Mouse (Mus musculus): Measurements from ENCODE around the gene Nfyc. TPM values are rescaled to one million over a fixed set of nuclear protein-coding genes. Genes with fewer than 3 reads are reported as not detected.

Gene Nfyc
- polyA plus RNA-seq, 1 experiment from 2014 or later: 123 TPM

DNA sequence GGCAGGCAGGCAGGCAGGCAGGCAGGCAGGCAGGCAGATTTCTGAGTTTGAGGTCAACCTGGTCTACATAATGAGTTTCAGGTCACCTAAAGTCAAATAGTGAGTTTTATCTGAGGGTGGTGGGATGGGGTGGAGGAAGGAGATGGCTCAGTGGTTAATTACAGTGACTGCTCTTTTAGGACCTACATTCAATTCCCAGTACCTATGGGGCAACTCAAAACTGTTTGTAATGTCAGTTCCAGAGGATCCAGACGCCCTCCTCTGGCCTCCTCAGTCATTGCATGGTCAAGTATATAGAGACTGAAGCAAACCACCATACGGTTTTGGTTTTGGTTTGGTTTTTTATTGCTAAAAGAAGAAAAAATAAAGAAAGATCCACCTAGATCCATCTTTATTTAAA is 29.9 kb downstream of the Nfyc start:
- no peak overlapping the region for H3K27ac ChIP-seq (ENCODE audit: low read depth, low read length)
- WGBS: 35% methylated on average over 2 of the region's 2 CpGs
- H3K4me2 ChIP-seq (replicated peaks; ENCODE audit: low read depth, low read length): no peak overlapping the region
- H3K4me3 ChIP-seq (ENCODE audit: low read depth, low read length): no peak overlapping the region
- no peak for DNase-seq (ENCODE audit: low spot score)
- no peak overlapping the region for H3K9ac ChIP-seq (ENCODE audit: low read depth, low read length)
- no peak for ATAC-seq (ENCODE audit: low FRiP score)
- H3K9me3 ChIP-seq (ENCODE audit: control insufficient read depth, low read length): no peaks in the 10 kb centered on the region
- no peaks in the 10 kb centered on the region for H3K27me3 ChIP-seq (ENCODE audit: control insufficient read depth, insufficient read depth, low read length)
- no peaks in the 10 kb centered on the region for H3K36me3 ChIP-seq (ENCODE audit: control insufficient read depth, insufficient read depth, low read length)
- H3K4me1 ChIP-seq (replicated peaks; ENCODE audit: control insufficient read depth, insufficient read depth, low read length): no peaks in the 10 kb centered on the region

- H3K27me3 ChIP-seq (ENCODE audit: control insufficient read depth, insufficient read depth, low read length): no peaks in the 10 kb centered on the region
- no peaks in the 10 kb centered on the region for H3K9me3 ChIP-seq (ENCODE audit: control insufficient read depth, low read length)
- WGBS: 93% methylated on average over 3 of the region's 3 CpGs
- H3K36me3 ChIP-seq (ENCODE audit: control insufficient read depth, insufficient read depth, low read length): no peaks in the 10 kb centered on the region
- H3K9ac ChIP-seq (ENCODE audit: low read depth, low read length): no peak overlapping the region
- DNase-seq (ENCODE audit: low spot score) (no peak), ATAC-seq (ENCODE audit: low FRiP score) (no peak)
- H3K27ac ChIP-seq (ENCODE audit: low read depth, low read length): no peak overlapping the region
- no peak overlapping the region for H3K4me3 ChIP-seq (ENCODE audit: low read depth, low read length)
- no peaks in the 10 kb centered on the region for H3K4me1 ChIP-seq (replicated peaks; ENCODE audit: control insufficient read depth, insufficient read depth, low read length)
- no peak overlapping the region for H3K4me2 ChIP-seq (replicated peaks; ENCODE audit: low read depth, low read length)
Observed at GRCm38 (mm10) chr4:120800691-120801090, 30.7 kb downstream of the Nfyc start.

GRCm38 (mm10) chr4:120799680-120800166 is 31.6 kb downstream of the Nfyc start:
- ATAC-seq (ENCODE audit: low FRiP score) (no peak), DNase-seq (ENCODE audit: low spot score) (no peak)
- no peaks in the 10 kb centered on the region for H3K36me3 ChIP-seq (ENCODE audit: control insufficient read depth, insufficient read depth, low read length)
- H3K9ac ChIP-seq (ENCODE audit: low read depth, low read length): no peak overlapping the region
- no peak overlapping the region for H3K27ac ChIP-seq (ENCODE audit: low read depth, low read length)
- no peak overlapping the region for H3K4me3 ChIP-seq (ENCODE audit: low read depth, low read length)
- H3K4me2 ChIP-seq (replicated peaks; ENCODE audit: low read depth, low read length): no peak overlapping the region
- H3K9me3 ChIP-seq (ENCODE audit: control insufficient read depth, low read length): no peaks in the 10 kb centered on the region
- no peaks in the 10 kb centered on the region for H3K27me3 ChIP-seq (ENCODE audit: control insufficient read depth, insufficient read depth, low read length)
- no peaks in the 10 kb centered on the region for H3K4me1 ChIP-seq (replicated peaks; ENCODE audit: control insufficient read depth, insufficient read depth, low read length)
- 51% methylated on average over 2 of the region's 2 CpGs for WGBS

DNA sequence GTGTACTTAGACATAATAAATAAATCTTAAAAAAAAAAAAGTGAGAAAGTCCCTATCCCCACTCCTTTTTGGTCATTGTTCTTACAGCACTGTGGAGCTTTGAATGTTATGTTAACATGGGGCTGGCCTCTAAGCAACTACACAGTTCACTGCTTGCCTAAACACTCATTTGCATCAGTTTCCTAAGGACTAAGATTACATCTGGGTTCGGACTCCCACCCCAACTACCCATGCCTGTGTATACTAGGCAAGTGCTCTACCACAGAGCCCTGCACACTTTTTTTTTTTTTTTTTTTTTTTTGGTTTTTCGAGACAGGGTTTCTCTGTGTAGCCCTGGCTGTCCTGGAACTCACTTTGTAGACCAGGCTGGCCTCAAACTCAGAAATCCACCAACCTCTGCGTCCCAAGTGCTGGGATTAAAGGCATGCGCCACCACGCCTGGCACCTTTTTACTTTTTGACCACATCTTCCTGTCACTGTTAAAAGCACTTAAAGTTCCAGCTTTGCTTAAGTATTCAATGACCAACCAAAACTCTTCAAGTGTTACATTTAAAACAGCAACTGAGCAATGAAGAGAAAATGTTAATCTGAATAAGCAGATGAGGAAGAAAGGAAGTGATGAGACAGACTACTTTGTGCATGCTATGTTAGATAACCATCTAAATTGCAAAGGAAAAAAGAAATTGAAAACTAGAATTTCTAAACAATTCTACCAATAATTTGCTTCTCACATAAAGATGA is 33.2 kb downstream of the Nfyc start:
- Histone ChIP-seq H3K27me3 (ENCODE audit: control insufficient read depth, insufficient read depth, low read length) (no peaks in the 10 kb centered on the region), H3K4me3 (ENCODE audit: low read depth, low read length) (no peak overlapping the region), H3K4me1 (replicated peaks; ENCODE audit: control insufficient read depth, insufficient read depth, low read length) (no peaks in the 10 kb centered on the region), H3K27ac (ENCODE audit: low read depth, low read length) (no peak overlapping the region), H3K9ac (ENCODE audit: low read depth, low read length) (no peak overlapping the region), H3K36me3 (ENCODE audit: control insufficient read depth, insufficient read depth, low read length) (no peaks in the 10 kb centered on the region), H3K9me3 (ENCODE audit: control insufficient read depth, low read length) (no peaks in the 10 kb centered on the region), H3K4me2 (replicated peaks; ENCODE audit: low read depth, low read length) (no peak overlapping the region)
- ATAC-seq (ENCODE audit: low FRiP score) (no peak), DNase-seq (ENCODE audit: low spot score) (no peak)
- 89% methylated on average over 4 of the region's 5 CpGs for WGBS

- Histone ChIP-seq H3K27ac (ENCODE audit: low read depth, low read length) (no peak overlapping the region), H3K27me3 (ENCODE audit: control insufficient read depth, insufficient read depth, low read length) (no peaks in the 10 kb centered on the region), H3K4me3 (ENCODE audit: low read depth, low read length) (no peak overlapping the region), H3K9me3 (ENCODE audit: control insufficient read depth, low read length) (no peaks in the 10 kb centered on the region), H3K4me2 (replicated peaks; ENCODE audit: low read depth, low read length) (no peak overlapping the region), H3K36me3 (ENCODE audit: control insufficient read depth, insufficient read depth, low read length) (no peaks in the 10 kb centered on the region), H3K4me1 (replicated peaks; ENCODE audit: control insufficient read depth, insufficient read depth, low read length) (no peaks in the 10 kb centered on the region), H3K9ac (ENCODE audit: low read depth, low read length) (no peak overlapping the region)
- DNase-seq (ENCODE audit: low spot score) (no peak), ATAC-seq (ENCODE audit: low FRiP score) (no peak)
- 81% methylated on average over 2 of the region's 2 CpGs for WGBS
Observed at GRCm38 (mm10) chr4:120796687-120797086, 34.7 kb downstream of the Nfyc start.

DNA sequence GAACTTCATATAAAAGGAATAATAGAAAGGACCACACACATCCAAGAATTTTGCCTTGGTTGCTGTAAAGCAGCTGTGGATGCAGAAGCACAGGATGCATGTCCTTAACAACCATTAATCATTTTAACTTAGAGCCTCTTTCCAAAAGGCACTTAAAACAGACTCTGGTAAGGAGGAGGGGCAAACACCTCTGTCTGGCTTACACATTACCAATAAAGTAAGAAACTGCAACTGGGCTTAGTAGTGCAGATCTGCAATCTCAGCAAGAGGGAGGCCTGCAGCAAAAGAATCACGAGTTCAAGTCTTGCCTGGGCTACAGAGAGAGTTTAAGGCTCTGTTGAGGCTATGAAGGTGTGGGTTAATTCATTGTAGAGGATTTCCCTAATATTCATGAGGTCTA is 35.7 kb downstream of the Nfyc start:
- H3K4me1 ChIP-seq (replicated peaks; ENCODE audit: control insufficient read depth, insufficient read depth, low read length): no peaks in the 10 kb centered on the region

DNA sequence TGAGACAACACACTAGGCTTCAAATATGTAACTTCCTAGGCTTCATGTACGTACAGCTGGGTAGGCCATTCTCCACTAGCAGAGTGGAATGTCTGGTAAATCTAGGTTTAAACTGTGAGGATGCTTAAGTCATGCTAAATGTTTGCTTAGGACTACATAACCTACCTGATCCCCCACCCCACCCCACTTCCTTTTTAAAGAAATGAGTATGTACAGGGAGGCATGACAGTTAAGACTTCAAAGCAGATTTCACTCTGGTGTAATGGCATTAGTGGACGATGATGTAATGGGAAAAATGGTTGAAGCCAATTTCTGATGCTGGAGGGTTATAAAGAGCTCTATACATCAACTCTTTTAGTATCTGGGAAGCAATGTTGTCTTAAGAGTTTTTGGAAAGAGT is 38.5 kb downstream of the Nfyc start:
- ATAC-seq (ENCODE audit: low FRiP score) (no peak), DNase-seq (ENCODE audit: low spot score) (no peak)
- H3K4me1 ChIP-seq (replicated peaks; ENCODE audit: control insufficient read depth, insufficient read depth, low read length): no peaks in the 10 kb centered on the region

More for the DNA sequence above, 35.7 kb downstream of the Nfyc start:
- ATAC-seq (ENCODE audit: low FRiP score) (no peak), DNase-seq (ENCODE audit: low spot score) (no peak)
- no peaks in the 10 kb centered on the region for H3K9me3 ChIP-seq (ENCODE audit: control insufficient read depth, low read length)
- no peak overlapping the region for H3K4me2 ChIP-seq (replicated peaks; ENCODE audit: low read depth, low read length)
- H3K4me3 ChIP-seq (ENCODE audit: low read depth, low read length): no peak overlapping the region
- 90% methylated on average over 1 of the region's 1 CpGs for WGBS
- H3K27ac ChIP-seq (ENCODE audit: low read depth, low read length): no peak overlapping the region
- no peak overlapping the region for H3K9ac ChIP-seq (ENCODE audit: low read depth, low read length)
- H3K36me3 ChIP-seq (ENCODE audit: control insufficient read depth, insufficient read depth, low read length): no peaks in the 10 kb centered on the region
- H3K27me3 ChIP-seq (ENCODE audit: control insufficient read depth, insufficient read depth, low read length): no peaks in the 10 kb centered on the region

GRCm38 (mm10) chr4:120790027-120790426 is 41.3 kb downstream of the Nfyc start:
- WGBS: 96% methylated on average over 4 of the region's 4 CpGs

More for the DNA sequence above, 38.5 kb downstream of the Nfyc start:
- no peak overlapping the region for H3K9ac ChIP-seq (ENCODE audit: low read depth, low read length)
- 0 out of 2 replicates have a peak, but pooled peaks cover 2% of the 10 kb centered on the region for H3K36me3 ChIP-seq (ENCODE audit: control insufficient read depth, insufficient read depth, low read length)
- H3K27ac ChIP-seq (ENCODE audit: low read depth, low read length): no peak overlapping the region
- 93% methylated on average over 2 of the region's 2 CpGs for WGBS
- no peaks in the 10 kb centered on the region for H3K27me3 ChIP-seq (ENCODE audit: control insufficient read depth, insufficient read depth, low read length)
- no peak overlapping the region for H3K4me2 ChIP-seq (replicated peaks; ENCODE audit: low read depth, low read length)
- H3K9me3 ChIP-seq (ENCODE audit: control insufficient read depth, low read length): no peaks in the 10 kb centered on the region
- H3K4me3 ChIP-seq (ENCODE audit: low read depth, low read length): no peak overlapping the region

DNA sequence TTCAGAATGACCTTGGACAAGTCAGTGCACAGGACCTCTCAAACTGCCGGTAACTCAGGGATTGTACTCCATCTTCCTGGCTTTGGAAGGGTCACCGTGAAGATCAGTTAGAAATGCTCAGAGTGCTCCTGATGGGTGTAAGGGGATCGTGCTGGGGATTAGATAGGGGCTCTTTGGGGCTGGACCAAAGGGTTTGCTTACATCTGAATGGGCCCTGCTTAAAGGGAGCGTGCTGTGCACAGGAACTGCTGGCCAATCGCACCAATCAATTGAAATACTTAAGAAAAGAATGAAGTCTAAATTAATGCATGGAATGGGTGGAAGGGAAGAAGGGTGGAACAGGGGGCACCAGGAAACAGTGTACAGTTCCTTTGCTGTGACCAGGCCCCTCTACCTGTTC is 75.6 kb downstream of the Nfyc start:
- no peak for ATAC-seq (ENCODE audit: low FRiP score)

More at GRCm38 (mm10) chr4:120790027-120790426, 41.3 kb downstream of the Nfyc start:
- Histone ChIP-seq H3K27me3 (ENCODE audit: control insufficient read depth, insufficient read depth, low read length) (no peaks in the 10 kb centered on the region), H3K9ac (ENCODE audit: low read depth, low read length) (no peak overlapping the region), H3K4me2 (replicated peaks; ENCODE audit: low read depth, low read length) (no peak overlapping the region), H3K4me1 (replicated peaks; ENCODE audit: control insufficient read depth, insufficient read depth, low read length) (no peaks in the 10 kb centered on the region), H3K4me3 (ENCODE audit: low read depth, low read length) (no peak overlapping the region), H3K36me3 (ENCODE audit: control insufficient read depth, insufficient read depth, low read length) (0 out of 2 replicates have a peak, but pooled peaks cover 2% of the 10 kb centered on the region), H3K9me3 (ENCODE audit: control insufficient read depth, low read length) (no peaks in the 10 kb centered on the region), H3K27ac (ENCODE audit: low read depth, low read length) (no peak overlapping the region)
- DNase-seq (ENCODE audit: low spot score) (no peak), ATAC-seq (ENCODE audit: low FRiP score) (no peak)

More for the DNA sequence above, 75.6 kb downstream of the Nfyc start:
- H3K27me3 ChIP-seq (ENCODE audit: control insufficient read depth, insufficient read depth, low read length): 0 out of 2 replicates have a peak, but pooled peaks cover 3% of the 10 kb centered on the region
- H3K4me2 ChIP-seq (replicated peaks; ENCODE audit: low read depth, low read length): no peak overlapping the region
- H3K27ac ChIP-seq (ENCODE audit: low read depth, low read length): no peak overlapping the region
- WGBS: 56% methylated on average over 5 of the region's 5 CpGs
- H3K4me3 ChIP-seq (ENCODE audit: low read depth, low read length): no peak overlapping the region
- H3K36me3 ChIP-seq (ENCODE audit: control insufficient read depth, insufficient read depth, low read length): peaks cover 10% of the 10 kb centered on the region; the same call in 1 of the 2 replicates
- DNase-seq (ENCODE audit: low spot score): no peak
- no peaks in the 10 kb centered on the region for H3K9me3 ChIP-seq (ENCODE audit: control insufficient read depth, low read length)
- H3K4me1 ChIP-seq (replicated peaks; ENCODE audit: control insufficient read depth, insufficient read depth, low read length): no peaks in the 10 kb centered on the region
- H3K9ac ChIP-seq (ENCODE audit: low read depth, low read length): no peak overlapping the region

Measured in hindbrain, embryonic 11.5 days (tissue).